Mouse (Mus musculus): ENCODE results near the gene Anxa3. TPM values are rescaled to one million over a fixed set of nuclear protein-coding genes. Genes with fewer than 3 reads are reported as not detected.

Gene Anxa3
- polyA plus RNA-seq (2012; rRNA removed; ENCODE audit: low replicate concordance) = 21.7 and 47.3 TPM in 2 replicates

GRCm38 (mm10) chr5:96792936-96793718, at the start of gene Anxa3:
Anxa3 (plus strand) TSS chr5:96793339.

Other genes with a start within 250 kb of the Anxa3 start
- 15.9 and 20.1 TPM in 2 replicates for gene Bmp2k, start 204.3 kb downstream of the Anxa3 start, polyA plus RNA-seq (2012; rRNA removed; ENCODE audit: low replicate concordance)

All from mammary gland, adult 2 months (tissue).